Mouse (Mus musculus): ENCODE measurements around the gene Ang5.
"Not testable (repeated sequence)": the region's sequence is repeated elsewhere in the genome, so short reads cannot be mapped to it uniquely, and the experiment has no call there.

DNA sequence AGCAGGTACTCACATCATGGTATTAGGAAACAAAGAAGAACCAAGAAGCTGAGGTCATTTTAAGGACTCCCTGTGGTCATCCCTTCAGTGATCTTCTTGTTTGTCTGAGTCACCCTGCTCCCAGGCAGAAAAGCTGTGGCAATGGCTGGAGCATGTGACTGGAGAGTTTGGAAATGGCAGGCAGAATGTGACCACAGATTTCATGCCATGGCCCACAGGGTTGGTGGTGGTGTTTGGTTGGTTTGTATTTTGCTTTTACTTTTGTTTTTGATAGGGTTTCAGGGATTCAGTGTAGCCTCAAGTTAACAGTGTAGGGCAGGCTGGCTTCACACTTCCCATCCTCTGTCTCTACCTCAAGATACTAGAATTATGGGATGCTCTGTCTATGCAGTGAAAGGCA, 38.7 kb upstream of the Ang5 start:
- not testable (repeated sequence) for TF ChIP-seq POLR2A (IDR thresholded peaks at IDR 0.05; ENCODE audit: low read depth, low read length); CTCF (IDR thresholded peaks at IDR 0.05; ENCODE audit: borderline replicate concordance, insufficient read depth, low read length)

All from embryonic fibroblast, embryonic 13.5 days (primary cell).